Mouse (Mus musculus): ENCODE results near the gene Akr1c12. TPM values are rescaled to one million over a fixed set of nuclear protein-coding genes. Genes with fewer than 3 reads are reported as not detected.

Gene Akr1c12
- total RNA-seq, 2 experiments from 2014 or later = not detected

Other genes with a start within 250 kb of the Akr1c12 start
- gene Akr1c14, start 230.4 kb downstream of the Akr1c12 start, total RNA-seq (2021) = 1 to 10 TPM; 5.4 to 5.6 TPM
- not detected for gene Akr1c18, start 128.8 kb downstream of the Akr1c12 start, total RNA-seq (2021)
- gene Akr1c13, start 88.3 kb downstream of the Akr1c12 start, total RNA-seq (2021) = 1 to 10 TPM; 1.5 to 1.8 TPM
- gene Akr1c19, start 50.7 kb downstream of the Akr1c12 start, total RNA-seq (2021) = 1 to 10 TPM; 1.2 to 1.5 TPM
- not detected for gene Akr1c6, start 154.9 kb upstream of the Akr1c12 start, total RNA-seq (2021)
- not detected for gene Akr1c20, start 243.9 kb upstream of the Akr1c12 start, total RNA-seq (2021)